Mouse (Mus musculus): ENCODE results near the gene Nhlrc2.

DNA sequence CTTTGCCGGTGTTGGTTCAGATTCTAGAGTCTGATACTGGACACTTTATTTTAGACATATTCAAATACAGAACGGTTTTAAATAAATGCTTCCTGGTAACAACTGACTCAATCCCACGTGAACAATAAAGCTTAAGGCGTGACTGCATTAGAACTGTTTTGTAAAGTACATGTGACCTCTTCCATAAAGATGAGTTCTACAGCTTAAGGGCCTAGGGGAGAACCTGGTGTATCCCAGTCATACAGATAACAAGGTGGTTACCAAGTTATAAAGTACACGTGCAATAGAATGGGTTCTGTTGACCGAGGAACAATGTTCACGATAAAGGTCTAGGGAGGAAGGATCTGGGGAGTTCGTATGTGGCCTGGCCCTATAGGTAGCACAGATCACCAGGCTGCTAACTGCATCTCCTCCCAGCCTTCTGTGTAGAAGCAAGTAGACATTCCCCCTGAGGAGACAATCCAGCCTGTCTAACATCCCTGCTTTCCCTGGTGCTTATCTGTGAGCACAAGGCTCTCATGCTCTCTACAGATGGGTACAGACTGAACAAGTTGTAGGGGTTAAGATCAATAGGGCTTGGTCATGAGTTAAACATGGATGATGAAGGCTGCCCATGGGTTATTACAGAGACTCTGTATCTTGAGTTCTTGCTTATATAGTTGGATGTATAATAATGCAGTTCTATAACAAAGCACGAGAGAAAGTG is 14.5 kb downstream of the Nhlrc2 start:
- no peak for TF ChIP-seq GATA1 (IDR thresholded peaks at IDR 0.05; ENCODE audit: low read length)
- TF ChIP-seq TAL1 (IDR thresholded peaks at IDR 0.05; ENCODE audit: low read length) = no peak

All from erythroblast, embryonic 14.5 days (primary cell).